Mouse (Mus musculus) right cerebral cortex, postnatal 36 days (tissue): Measurements from ENCODE around the gene Tfpi2.

Source experiments
- DNase-seq, 2 experiments: peaks; one replicate each; pipeline ENCODE4 v3.0.0; 2022; ENCODE audit warnings: low spot score in 2 of 2, mixed read lengths in 1 of 2

Tfpi2 gene

DNA sequence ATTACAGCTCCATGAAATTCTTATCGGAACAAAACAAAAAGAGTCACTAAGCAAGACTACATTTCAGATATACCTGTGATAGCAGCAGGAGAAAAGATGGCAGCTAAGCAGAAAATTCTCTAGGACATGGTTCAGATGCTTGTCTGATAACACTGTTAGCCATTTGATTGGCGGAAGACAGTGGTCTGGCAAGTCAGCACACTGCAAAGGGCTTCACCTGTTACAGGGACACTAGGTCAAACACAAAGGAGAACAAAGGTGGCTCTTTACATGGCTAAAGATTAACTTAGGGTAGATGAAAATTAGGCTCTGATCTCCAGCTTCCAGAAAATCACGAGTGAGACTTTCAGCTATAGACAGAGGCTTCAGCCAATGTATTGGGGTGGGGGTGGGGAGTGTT lies at the start of gene Tfpi2:
TSS of gene Tfpi2 (minus strand) at position 170 of the 400 bp plus-strand sequence.
- no peak for DNase-seq

- DNase-seq, result no peak
Observed at GRCm38 (mm10) chr6:4030956-4031355, 42.2 kb upstream of the Tfpi2 start.

DNA sequence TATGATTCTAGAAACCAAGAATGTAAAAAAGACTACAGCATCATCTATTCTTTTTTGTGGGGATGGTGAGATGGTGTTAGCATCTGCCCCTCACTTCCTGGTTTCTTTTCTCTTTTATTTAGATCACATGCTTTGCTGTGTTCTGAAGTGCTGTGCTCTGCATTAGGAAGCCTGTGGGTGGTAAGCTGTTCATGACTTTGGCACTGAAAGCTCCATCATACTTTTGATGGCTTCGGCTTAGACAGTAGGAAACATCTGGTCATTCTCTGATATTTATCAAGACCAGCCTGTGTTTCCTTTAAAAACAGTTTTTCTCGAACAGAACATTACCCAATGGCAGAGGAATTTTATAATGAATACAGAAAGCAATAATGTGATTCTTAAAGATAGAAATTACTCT lies 37.6 kb upstream of the Tfpi2 start:
- DNase-seq, result no peak

GRCm38 (mm10) chr6:4022645-4023044 lies 33.9 kb upstream of the Tfpi2 start:
- DNase-seq, result no peak

DNA sequence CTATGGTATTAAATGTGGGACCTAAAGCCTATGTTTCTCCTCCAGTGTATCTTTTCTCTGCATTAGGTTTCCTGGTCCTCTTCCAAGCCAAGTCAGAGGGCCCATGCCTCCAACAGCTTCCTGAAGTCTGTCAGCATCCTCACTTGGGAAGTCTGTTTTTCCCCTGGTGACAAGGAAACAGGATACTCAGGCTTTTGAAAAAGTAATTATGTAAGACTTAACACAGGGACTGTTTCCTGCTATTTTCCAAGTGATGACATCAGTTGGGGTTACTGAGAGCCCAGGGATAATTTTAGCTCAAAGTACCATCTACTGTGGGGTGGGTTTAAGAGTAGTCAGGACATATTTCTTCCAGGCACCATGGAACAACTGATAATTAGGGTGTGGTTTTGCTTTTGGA lies 20.8 kb upstream of the Tfpi2 start:
- DNase-seq, result no peak

- DNase-seq, result no peak
Observed at GRCm38 (mm10) chr6:4008501-4009040, 19.9 kb upstream of the Tfpi2 start.

GRCm38 (mm10) chr6:4004808-4005207 lies 16.1 kb upstream of the Tfpi2 start:
- DNase-seq, result no peak

DNA sequence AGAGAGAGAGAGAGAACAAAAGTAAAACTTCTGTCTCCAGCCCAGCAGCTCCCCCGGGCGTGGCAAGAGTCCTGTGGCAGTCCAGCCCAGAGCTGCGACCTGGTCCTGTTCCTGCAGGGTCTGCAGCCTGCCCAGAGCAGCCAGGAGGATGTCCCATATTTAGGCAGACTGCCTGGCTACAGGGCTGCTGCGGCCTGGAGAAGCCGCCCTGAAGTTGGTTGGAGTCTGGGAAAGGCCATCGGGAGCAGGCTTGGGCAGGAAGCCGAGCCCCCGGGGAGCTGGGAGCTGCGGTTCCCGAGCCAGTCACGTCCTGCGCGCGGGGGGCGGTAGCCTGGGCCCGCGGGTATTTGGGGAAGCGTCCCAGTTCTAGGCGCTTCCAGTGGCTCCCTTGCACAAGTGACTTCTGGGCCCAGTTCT lies 15.2 kb upstream of the Tfpi2 start, which contains the start of gene Gng11:
TSS of gene Gng11 (plus strand) at position 15 of the 417 bp plus-strand sequence.
- DNase-seq, result peak in 1 of 2 experiments; percentile 5

GRCm38 (mm10) chr6:4003445-4003844 lies 14.7 kb upstream of the Tfpi2 start:
- no peak for DNase-seq

DNA sequence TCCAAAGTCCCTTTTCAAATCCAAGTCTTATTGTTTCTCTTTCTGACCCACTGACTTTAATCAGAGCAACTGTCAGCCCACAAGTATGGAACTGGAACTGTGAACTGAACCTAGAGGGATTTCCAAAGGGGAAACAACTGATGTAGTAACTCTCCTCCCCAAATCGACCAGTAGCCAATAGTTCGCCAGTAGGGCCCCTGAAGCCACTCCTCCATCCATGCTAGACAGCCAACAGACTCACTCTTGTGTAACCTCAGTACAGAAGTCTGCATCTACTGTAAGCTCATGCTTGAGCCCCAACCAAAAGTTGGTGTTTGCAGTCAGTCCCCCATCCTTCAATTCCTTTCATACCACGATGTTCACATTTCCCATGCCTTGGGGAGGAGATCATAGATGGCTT lies 12.0 kb upstream of the Tfpi2 start:
- no peak for DNase-seq

- DNase-seq, result no peak
Observed at GRCm38 (mm10) chr6:3999296-3999695, 10.6 kb upstream of the Tfpi2 start.

GRCm38 (mm10) chr6:3998089-3998488 lies 9.4 kb upstream of the Tfpi2 start:
- no peak for DNase-seq

DNA sequence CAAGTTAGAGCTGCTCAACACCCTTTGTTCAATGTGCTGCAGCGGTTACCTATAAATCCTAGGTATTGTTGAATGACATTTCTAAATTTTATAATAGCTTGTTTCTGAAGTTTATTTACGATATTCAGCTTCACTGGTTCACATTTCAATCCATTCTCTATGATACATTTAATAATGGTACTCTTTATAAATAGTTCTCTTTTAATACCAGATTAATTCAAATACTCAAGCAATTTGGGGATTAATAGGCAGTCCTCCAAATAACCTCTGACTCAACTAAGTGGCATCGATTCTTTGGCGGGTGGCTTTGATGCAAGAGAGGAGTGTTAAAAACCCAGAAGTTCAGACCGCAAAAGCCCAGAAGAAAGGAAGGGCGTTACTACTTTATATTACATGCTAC lies 4.8 kb upstream of the Tfpi2 start, which contains the start of gene Gngt1:
TSS of gene Gngt1 (plus strand) at position 301 of the 400 bp plus-strand sequence.
- no peak for DNase-seq

DNA sequence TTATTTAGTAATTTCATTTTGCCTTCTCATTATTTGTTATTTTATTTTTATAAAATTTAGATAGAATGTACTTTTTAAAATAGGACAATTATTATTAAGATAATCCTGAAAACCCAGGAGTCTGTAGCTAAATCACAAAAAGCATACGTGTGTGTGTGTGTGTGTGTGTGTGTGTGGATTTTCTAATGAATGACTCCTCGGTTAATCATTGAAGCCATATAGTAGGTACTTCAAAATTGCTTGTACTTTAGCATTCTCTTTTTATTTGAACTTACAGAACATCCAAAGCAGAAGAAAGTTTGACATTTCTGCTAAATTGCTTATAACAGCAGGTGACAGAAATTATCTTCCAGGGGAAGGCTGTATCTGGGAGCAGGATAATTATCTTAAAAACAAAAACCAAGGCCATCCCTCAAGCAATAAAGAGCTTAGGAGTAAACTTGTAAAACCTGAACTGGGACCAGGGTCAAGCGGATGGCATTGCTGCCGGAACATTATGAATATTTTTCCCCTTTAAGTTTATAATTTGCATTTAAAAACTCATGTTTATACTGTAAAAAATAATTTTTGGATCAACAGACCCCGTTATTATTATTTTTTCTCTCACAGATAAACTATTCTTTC lies 5.9 kb downstream of the Tfpi2 start:
- no peak for DNase-seq

GRCm38 (mm10) chr6:3973679-3974078 lies 15.0 kb downstream of the Tfpi2 start:
- DNase-seq, result no peak

DNA sequence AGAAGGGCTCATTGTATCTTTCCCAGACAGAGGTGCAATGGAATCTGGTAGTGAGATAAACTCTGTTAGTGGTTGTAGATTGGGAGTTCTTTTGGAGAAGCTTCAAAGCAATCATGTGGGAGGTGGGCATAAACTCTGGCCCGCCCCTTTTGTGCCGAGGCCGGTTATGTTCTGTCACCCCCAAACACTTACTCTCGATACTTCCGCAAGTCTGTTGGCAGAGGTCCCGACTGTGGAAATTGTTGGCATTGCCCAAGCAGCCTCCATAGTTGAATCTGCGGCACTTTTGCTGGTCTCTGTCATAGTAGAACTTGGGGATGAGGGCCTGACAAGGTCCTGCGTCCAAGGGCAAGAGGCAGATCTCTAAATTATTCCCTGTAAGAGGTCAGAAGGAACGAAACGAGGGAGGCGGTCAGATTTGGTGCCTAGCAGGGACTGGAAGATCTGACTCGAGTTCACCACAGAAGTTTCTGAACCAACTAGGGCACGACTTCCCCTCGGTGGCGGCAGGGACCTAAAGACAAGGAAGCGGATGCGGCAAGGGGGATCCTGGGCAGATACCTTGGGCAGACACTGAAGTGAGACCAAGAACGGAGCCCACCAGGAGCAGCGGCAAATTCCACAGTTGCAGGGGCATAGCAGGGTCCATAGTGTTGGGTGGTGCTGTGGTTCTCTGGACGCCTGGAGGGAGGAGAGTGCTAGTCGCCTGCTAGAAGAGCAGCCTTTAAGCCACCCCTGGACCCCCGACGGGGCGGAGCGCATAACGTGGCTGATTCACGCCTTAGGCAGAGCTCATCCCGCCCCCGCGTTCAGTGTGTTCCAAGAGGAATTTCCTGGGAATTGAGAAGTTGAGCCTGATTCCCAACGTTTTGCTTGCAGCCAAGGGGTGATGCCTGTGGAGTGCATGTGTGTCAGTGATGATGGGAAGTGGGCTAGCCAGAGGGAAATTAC lies 20.8 kb downstream of the Tfpi2 start:
- DNase-seq, result no peak

DNA sequence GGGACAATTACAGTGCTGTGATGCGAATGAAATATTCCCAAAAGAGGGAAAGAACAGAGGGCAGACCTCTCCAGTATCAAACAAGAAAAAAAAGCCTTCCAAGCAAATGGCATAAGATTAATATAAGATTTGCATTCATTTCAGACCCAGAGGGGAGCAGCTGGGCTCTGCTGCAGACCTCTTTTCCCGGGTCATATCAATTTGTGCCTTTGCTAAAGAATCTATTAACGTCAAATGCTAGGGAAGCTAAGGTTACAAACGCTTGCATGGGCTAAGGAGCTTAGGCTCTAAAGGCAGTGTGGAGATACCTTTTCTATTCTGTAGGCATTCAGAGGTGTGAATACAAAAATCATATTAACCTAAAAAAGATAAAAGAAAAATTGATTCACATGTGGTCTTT lies 33.8 kb downstream of the Tfpi2 start:
- DNase-seq, result no peak

DNA sequence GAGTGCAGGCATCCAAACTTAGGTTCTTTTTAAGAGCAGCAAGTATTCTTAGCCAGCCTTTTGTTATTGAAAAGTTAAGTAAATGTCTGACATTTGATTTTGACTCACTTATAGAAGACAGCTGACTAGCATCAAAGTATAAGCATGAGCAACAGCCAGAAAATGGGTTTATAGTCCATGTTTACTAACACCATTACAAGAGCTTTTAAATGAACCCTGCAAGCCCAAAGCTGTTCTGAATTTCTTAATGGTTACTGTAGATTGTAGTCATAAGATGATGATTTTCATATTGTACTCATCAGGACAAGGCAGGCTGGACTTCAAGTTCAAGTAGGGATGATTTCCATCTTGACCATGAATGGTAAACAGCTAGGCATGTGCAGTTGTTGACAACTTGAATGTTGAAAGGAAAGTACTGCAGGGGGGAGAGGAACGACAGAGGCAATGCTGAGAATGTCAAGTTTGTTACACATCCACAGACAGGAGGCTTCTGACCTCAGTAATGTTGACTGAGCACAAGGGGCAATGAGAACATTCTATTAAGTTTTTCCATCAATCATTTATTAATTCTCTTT lies 52.5 kb downstream of the Tfpi2 start:
- no peak for DNase-seq

- no peak for DNase-seq
Observed at GRCm38 (mm10) chr6:3935606-3936005, 53.1 kb downstream of the Tfpi2 start.

- no peak for DNase-seq
Observed at GRCm38 (mm10) chr6:3935048-3935447, 53.7 kb downstream of the Tfpi2 start.

DNA sequence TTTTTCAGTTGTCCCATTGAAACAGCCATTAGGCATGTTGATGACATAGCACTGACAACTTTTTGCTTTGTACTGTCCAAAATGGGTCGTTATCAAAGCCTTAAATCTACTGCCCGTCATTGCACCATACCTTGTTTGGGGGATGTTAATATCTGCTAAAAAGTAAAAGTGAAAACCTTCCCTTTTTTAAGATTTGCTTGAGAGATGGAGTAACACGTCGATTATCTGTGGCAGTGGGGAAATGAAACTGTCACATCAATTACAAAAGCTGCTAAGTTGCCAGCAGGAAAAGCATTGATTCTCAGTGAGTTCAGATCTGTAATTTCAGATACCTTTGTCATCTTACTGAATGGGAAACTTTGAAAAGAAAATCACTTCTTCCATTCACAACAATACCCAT lies 62.6 kb downstream of the Tfpi2 start:
- no peak for DNase-seq

- DNase-seq, result peak; percentile 55 to 64
Observed at GRCm38 (mm10) chr6:3922870-3923269, 65.8 kb downstream of the Tfpi2 start.
